Mouse (Mus musculus): ENCODE measurements at regions not wholly inside any gene's neighbourhood (a gene's known extent, or its start where the extent isn't known, plus 50 kb on each side); places are given as distances from the start of the nearest gene placed in this dataset.
"Not testable (repeated sequence)": the region's sequence is repeated elsewhere in the genome, so short reads cannot be mapped to it uniquely, and the experiment has no call there.

- DNase-seq, result no peak
Observed at GRCm38 (mm10) chr2:17946047-17946446, 50.7 kb downstream of the H2al2a start.

- DNase-seq, result no peak
Observed at GRCm38 (mm10) chr2:17945369-17945915, 51.3 kb downstream of the H2al2a start.

- DNase-seq, result no peak
Observed at GRCm38 (mm10) chr2:17943506-17943905, 53.3 kb downstream of the H2al2a start.

- DNase-seq, result peak; percentile 17
Observed at GRCm38 (mm10) chr2:17942528-17943387, 54.0 kb downstream of the H2al2a start.

- DNase-seq, result no peak
Observed at GRCm38 (mm10) chr2:17941921-17942320, 54.8 kb downstream of the H2al2a start.

GRCm38 (mm10) chr2:17939857-17940848 is 56.6 kb downstream of the H2al2a start:
- DNase-seq, result not testable (repeated sequence)

GRCm38 (mm10) chr2:17939183-17939856 is 57.4 kb downstream of the H2al2a start:
- DNase-seq, result peak; percentile 45

- no peak for DNase-seq
Observed at GRCm38 (mm10) chr2:17936527-17937139, 60.1 kb downstream of the H2al2a start.

- no peak for DNase-seq
Observed at GRCm38 (mm10) chr2:17935916-17936315, 60.8 kb downstream of the H2al2a start.

- no peak for DNase-seq
Observed at GRCm38 (mm10) chr2:17935466-17935865, 61.3 kb downstream of the H2al2a start.

GRCm38 (mm10) chr2:17934610-17935009 is 62.1 kb downstream of the H2al2a start:
- no peak for DNase-seq

GRCm38 (mm10) chr2:17932932-17933790 is 63.6 kb downstream of the H2al2a start:
- DNase-seq, result no peak

GRCm38 (mm10) chr2:17932426-17932931 is 64.3 kb downstream of the H2al2a start:
- no peak for DNase-seq

GRCm38 (mm10) chr2:17931881-17932280 is 64.9 kb downstream of the H2al2a start:
- DNase-seq, result no peak

- DNase-seq, result no peak
Observed at GRCm38 (mm10) chr2:17918861-17919648, 77.7 kb downstream of the H2al2a start.

GRCm38 (mm10) chr2:17917238-17917946 is 79.4 kb downstream of the H2al2a start:
- no peak for DNase-seq

GRCm38 (mm10) chr2:17902616-17903015 is 94.1 kb downstream of the H2al2a start:
- no peak for DNase-seq

- DNase-seq, result no peak
Observed at GRCm38 (mm10) chr2:17900202-17900601, 96.6 kb downstream of the H2al2a start.

- DNase-seq, result no peak
Observed at GRCm38 (mm10) chr2:17898780-17899179, 98.0 kb downstream of the H2al2a start.
